Mouse (Mus musculus) lung, postnatal 25 days (tissue): ENCODE results near the gene Cd180.

ENCODE experiments used
- DNase-seq: peaks from one replicate; pipeline ENCODE4 v3.0.0; 2022; ENCODE audit warnings: low spot score

The Cd180 gene

DNA sequence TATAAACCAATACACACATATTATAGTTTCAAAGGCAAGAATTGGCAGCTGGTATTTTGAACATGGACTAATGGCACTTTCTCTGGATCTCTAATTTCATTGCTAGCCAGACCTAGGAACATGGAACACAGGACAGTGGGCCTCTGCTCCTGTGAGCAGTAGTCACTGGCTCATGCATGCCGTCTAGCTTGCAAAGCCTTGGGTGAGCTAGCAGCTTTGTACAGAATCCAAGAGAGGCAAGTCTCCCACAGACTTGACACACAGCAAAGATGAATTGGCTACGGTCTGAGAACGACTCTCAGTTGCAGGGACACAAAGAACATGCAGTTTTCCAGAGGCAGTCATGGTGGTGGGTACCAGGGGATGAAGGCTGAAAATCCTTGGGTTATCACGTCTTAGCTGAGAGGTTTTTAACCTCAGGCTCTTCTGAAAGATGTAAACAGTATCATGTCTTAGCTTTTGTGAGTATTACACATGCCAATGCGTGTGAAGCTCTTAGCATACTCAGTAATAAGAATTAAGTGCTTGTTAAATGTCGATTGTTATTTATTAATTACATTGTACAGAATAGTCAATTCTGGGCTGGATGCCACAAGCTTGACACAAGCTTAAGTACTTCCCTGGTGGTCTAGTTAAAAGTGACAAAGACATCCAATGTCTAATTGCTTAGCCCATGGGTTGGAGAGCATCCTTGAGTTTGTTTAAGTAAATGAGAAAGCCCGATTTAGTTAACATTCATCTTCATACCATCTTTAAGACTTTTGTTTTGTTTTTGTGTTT, 90.4 kb downstream of the Cd180 start:
- no peak for DNase-seq

- no peak for DNase-seq
These were observed 93.4 kb downstream of the Cd180 start for GRCm38 (mm10) chr13:102786666-102787230.
